Mouse (Mus musculus): ENCODE measurements at regions not wholly inside any gene's neighbourhood (a gene's known extent, or its start where the extent isn't known, plus 50 kb on each side); places are given as distances from the start of the nearest gene placed in this dataset.

GRCm38 (mm10) chr1:42259216-42259977 is 436.2 kb upstream of the Pou3f3 start:
- intact Hi-C loops (cut with DNase I): no loop called here
- DNase-seq: no peak

- DNase-seq: no peak
- intact Hi-C loops (cut with DNase I): no loop called here
Measured at GRCm38 (mm10) chr1:42260033-42260925, 435.3 kb upstream of the Pou3f3 start.

GRCm38 (mm10) chr1:42261031-42261430 is 434.5 kb upstream of the Pou3f3 start:
- intact Hi-C loops (cut with DNase I): no loop called here
- DNase-seq: no peak

GRCm38 (mm10) chr1:42261800-42262199 is 433.8 kb upstream of the Pou3f3 start:
- intact Hi-C loops (cut with DNase I): no loop called here
- no peak for DNase-seq

GRCm38 (mm10) chr1:42262606-42263005 is 433.0 kb upstream of the Pou3f3 start:
- intact Hi-C loops (cut with DNase I): no loop called here
- DNase-seq: no peak

- intact Hi-C loops (cut with DNase I): no loop called here
- no peak for DNase-seq
Measured at GRCm38 (mm10) chr1:42277130-42277529, 418.4 kb upstream of the Pou3f3 start.

- intact Hi-C loops (cut with DNase I): no loop called here
- no peak for DNase-seq
Measured at GRCm38 (mm10) chr1:42295841-42296240, 399.7 kb upstream of the Pou3f3 start.

GRCm38 (mm10) chr1:42309251-42309650 is 386.3 kb upstream of the Pou3f3 start:
- intact Hi-C loops (cut with DNase I): no loop called here
- no peak for DNase-seq

GRCm38 (mm10) chr1:42313494-42313893 is 382.1 kb upstream of the Pou3f3 start:
- DNase-seq: no peak
- intact Hi-C loops (cut with DNase I): no loop called here

GRCm38 (mm10) chr1:42351884-42352283 is 343.7 kb upstream of the Pou3f3 start:
- no peak for DNase-seq
- intact Hi-C loops (cut with DNase I): no loop called here

GRCm38 (mm10) chr1:42352389-42352788 is 343.2 kb upstream of the Pou3f3 start:
- intact Hi-C loops (cut with DNase I): no loop called here
- DNase-seq: no peak

- no peak for DNase-seq
- intact Hi-C loops (cut with DNase I): no loop called here
Measured at GRCm38 (mm10) chr1:42353096-42353495, 342.5 kb upstream of the Pou3f3 start.

- intact Hi-C loops (cut with DNase I): no loop called here
- no peak for DNase-seq
Measured at GRCm38 (mm10) chr1:42354020-42354419, 341.5 kb upstream of the Pou3f3 start.

- no peak for DNase-seq
- intact Hi-C loops (cut with DNase I): no loop called here
Measured at GRCm38 (mm10) chr1:42362438-42362837, 333.1 kb upstream of the Pou3f3 start.

- no peak for DNase-seq
- intact Hi-C loops (cut with DNase I): no loop called here
Measured at GRCm38 (mm10) chr1:42365648-42366324, 329.8 kb upstream of the Pou3f3 start.

- no peak for DNase-seq
Measured at GRCm38 (mm10) chr1:42387919-42388684, 307.5 kb upstream of the Pou3f3 start.

GRCm38 (mm10) chr1:42388740-42389139 is 306.8 kb upstream of the Pou3f3 start:
- no peak for DNase-seq
- intact Hi-C loops (cut with DNase I): no loop called here

More at GRCm38 (mm10) chr1:42387919-42388684, 307.5 kb upstream of the Pou3f3 start:
- intact Hi-C loops (cut with DNase I): no loop called here

- intact Hi-C loops (cut with DNase I): no loop called here
- no peak for DNase-seq
Measured at GRCm38 (mm10) chr1:42395651-42396260, 299.8 kb upstream of the Pou3f3 start.

GRCm38 (mm10) chr1:42398461-42399154 is 297.0 kb upstream of the Pou3f3 start:
- intact Hi-C loops (cut with DNase I): no loop called here
- no peak for DNase-seq
